Mouse (Mus musculus): ENCODE results near the gene Ghrh. TPM values are rescaled to one million over a fixed set of nuclear protein-coding genes. Genes with fewer than 3 reads are reported as not detected.

Ghrh gene
- polyA plus RNA-seq (2012; rRNA removed): 0.15 TPM in 1 of 2 replicates, not detected in the other

GRCm38 (mm10) chr2:157347361-157348159 lies at the start of gene Ghrh:
Gene Ghrh (minus strand): TSS chr2:157347506.

DNA sequence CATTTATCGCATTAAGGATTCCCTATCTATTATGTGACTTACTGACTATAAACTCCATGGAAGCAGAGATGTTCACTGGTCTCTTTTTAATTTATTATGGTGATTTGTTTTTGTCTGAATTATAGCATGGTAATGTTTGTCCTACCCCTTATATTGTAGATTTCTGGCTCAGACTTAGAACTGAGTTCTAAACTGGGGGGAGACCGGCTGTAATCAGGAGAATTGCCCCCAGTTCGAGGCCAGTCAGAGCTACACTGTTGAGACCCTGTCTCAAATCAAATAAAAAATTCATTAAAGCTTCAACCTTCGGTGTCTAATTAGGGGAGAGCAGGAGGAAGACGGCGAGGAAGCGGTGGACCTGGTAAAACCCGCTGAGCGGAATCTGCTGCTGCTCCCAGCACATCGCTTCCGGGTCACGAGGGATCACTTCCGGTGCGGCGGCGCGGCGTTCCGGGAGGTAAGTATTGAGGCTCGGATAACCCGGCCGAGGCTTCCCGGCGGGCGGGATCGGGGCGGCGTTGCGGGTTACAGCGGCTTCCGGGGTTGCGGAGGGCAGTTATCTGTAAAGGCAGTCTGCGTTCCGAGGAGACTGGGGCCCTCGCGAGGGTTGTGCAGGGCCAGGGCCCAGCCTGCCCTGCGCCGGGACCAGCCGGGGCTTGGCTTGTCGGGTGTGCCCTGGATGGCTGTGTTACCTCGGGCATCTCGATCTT lies 20.0 kb upstream of the Ghrh start, which contains the start of gene Manbal:
Gene Manbal (plus strand): TSS at position 411 of the 710 bp plus-strand sequence.

Other genes starting within 250 kb of the Ghrh start
- gene Samhd1, start 212.2 kb downstream of the Ghrh start, polyA plus RNA-seq (2012; rRNA removed): 9.4 and 11.1 TPM in 2 replicates
- gene Rbl1, start 143.0 kb downstream of the Ghrh start, polyA plus RNA-seq (2012; rRNA removed): 0.67 and 1.1 TPM in 2 replicates
- 102 and 109 TPM in 2 replicates for gene Rpn2, start 68.5 kb downstream of the Ghrh start, polyA plus RNA-seq (2012; rRNA removed)
- 0.13 and 0.14 TPM in 2 replicates for gene Mroh8, start 68.0 kb downstream of the Ghrh start, polyA plus RNA-seq (2012; rRNA removed)
- gene Manbal, start 20.1 kb upstream of the Ghrh start, polyA plus RNA-seq (2012; rRNA removed): 48.1 and 68.3 TPM in 2 replicates
- 40.1 and 50.8 TPM in 2 replicates for gene Src, start 70.9 kb upstream of the Ghrh start, polyA plus RNA-seq (2012; rRNA removed)
- gene Nnat, start 212.6 kb upstream of the Ghrh start, polyA plus RNA-seq (2012; rRNA removed): 8.5 and 8.9 TPM in 2 replicates
- 13.9 and 15.6 TPM in 2 replicates for gene Blcap, start 223.8 kb upstream of the Ghrh start, polyA plus RNA-seq (2012; rRNA removed)